19 mouse cellular contexts compared by ENCODE assay signal in the genomic region with DNA sequence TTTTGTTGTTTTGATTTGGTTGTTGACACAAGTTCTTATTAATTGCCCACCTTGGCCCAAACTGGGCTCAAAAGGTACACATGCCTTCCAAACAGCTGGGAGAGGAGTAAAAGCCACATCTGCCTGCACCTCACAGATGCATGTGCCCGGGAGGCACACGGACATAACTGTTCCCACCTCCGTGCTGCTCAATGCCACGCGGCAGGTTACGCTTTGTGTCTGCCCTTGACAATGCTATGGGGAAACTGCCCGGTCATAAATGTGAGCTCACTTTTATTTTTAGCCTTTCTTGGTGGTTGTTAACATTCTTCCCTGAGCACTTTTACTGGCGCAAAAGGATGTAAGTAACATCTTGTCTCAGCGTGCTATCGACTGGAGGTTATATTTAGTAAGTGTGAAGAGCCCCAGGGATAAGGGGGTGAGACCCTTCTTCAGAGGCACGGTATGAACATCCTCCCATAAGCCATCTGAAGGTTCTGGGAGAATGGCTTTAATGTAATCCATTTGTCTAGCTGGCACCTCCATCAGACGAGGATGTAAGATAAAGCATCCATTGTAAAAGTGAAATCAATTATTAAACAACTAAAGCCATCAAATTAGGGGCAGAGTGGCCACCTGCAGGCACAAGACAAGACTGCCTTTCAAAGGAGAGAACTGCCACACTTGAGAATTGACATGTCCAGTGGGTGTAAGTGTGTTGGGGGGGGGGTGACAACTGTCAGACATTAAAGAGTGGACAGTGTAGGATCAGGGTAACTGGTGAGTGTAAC. TPM values are rescaled to one million over a fixed set of nuclear protein-coding genes. Genes with fewer than 3 reads are reported as not detected.
DNase-seq lines count a peak whose midpoint lies in the region; ATAC-seq and TF ChIP-seq lines count a peak whose summit lies in the region.
"Had no signal": no experiment of that assay in that cellular context is flagged by ENCODE, and none has a peak within 500 bp of the region (broad histone marks: within the 10 kb centered on the region; RNA-seq: fewer than 3 reads in every experiment).

No protein-coding gene starts in this region.

- TF ChIP-seq CTCF in heart, adult 2 months (IDR thresholded peaks at IDR 0.05) = no peak
- no peak for TF ChIP-seq CTCF in heart, postnatal 0 days (IDR thresholded peaks at IDR 0.05; ENCODE audit: low read depth)

- no peaks in the 10 kb centered on the region; the same call in 1 of the 2 replicates for H3K27me3 ChIP-seq in heart, adult 2 months (ENCODE audit: control insufficient read depth, insufficient read depth, low read length)
- peaks cover 12% of the 10 kb centered on the region; the same call in 1 of the 2 replicates for H3K27me3 ChIP-seq in heart, embryonic 12.5 days (replicated peaks)
- no peaks in the 10 kb centered on the region for H3K27me3 ChIP-seq in heart, postnatal 0 days (ENCODE audit: control insufficient read depth, insufficient read depth, low read length)

- TF ChIP-seq POLR2A in heart, adult 2 months (IDR thresholded peaks at IDR 0.05; ENCODE audit: insufficient read depth, low read depth, low read length) = no peak

- DNase-seq in heart, adult 2 months = peak in 1 of 2 experiments; percentile 20
- no peak for DNase-seq in heart, postnatal 36 days
- peak; percentile 64 for DNase-seq in heart, postnatal 0 days (ENCODE audit: low spot score)
- peak; percentile 76 for DNase-seq in retina, postnatal 1 day
- DNase-seq in kidney, adult 18-20 months = no peak
- DNase-seq in frontal cortex, adult 2 months (ENCODE audit: extremely low spot score in 1 of 2, low spot score in 1 of 2) = no peak
- DNase-seq: B cell, adult 2 months; cerebellum, adult 9-10 months; gastrocnemius, adult 2 months; lung, adult 18-20 months; lung, postnatal 14 days; thymus, adult 18-20 months had no signal

- H3K4me3 ChIP-seq in heart, adult 2 months = no peak overlapping the region
- H3K4me3 ChIP-seq in heart, embryonic 12.5 days = no peak overlapping the region
- no peak overlapping the region for H3K4me3 ChIP-seq in heart, postnatal 0 days (ENCODE audit: low read depth, low read length)
- H3K4me3 ChIP-seq: embryonic facial prominence, embryonic 12.5 days; hindbrain, embryonic 12.5 days; kidney, embryonic 15.5 days; midbrain, embryonic 15.5 days; myocyte had no signal

- 42% methylated on average over 12 of the region's 12 CpGs for WGBS in heart, adult 2 months
- 38% methylated on average over 12 of the region's 12 CpGs for WGBS in heart, embryonic 12.5 days
- 29% methylated on average over 12 of the region's 12 CpGs for WGBS in heart, postnatal 0 days

- peaks cover 2% of the 10 kb centered on the region; the same call in 1 of the 2 replicates for H3K4me1 ChIP-seq in heart, adult 2 months (ENCODE audit: control insufficient read depth, insufficient read depth, low read length)
- peaks cover 40% of the 10 kb centered on the region for H3K4me1 ChIP-seq in heart, embryonic 12.5 days (replicated peaks)
- H3K4me1 ChIP-seq in heart, postnatal 0 days (ENCODE audit: control insufficient read depth, insufficient read depth) = peaks cover 15% of the 10 kb centered on the region
- H3K4me1 ChIP-seq: embryonic facial prominence, embryonic 12.5 days had no signal

- ATAC-seq in heart, embryonic 12.5 days (ENCODE audit: insufficient number of reproducible peaks, low FRiP score) = no peak
- peak; percentile 50 for ATAC-seq in heart, postnatal 0 days (ENCODE audit: insufficient read depth, low read depth)
- ATAC-seq: midbrain, embryonic 15.5 days had no signal

- H3K9ac ChIP-seq in heart, adult 2 months (ENCODE audit: low read depth, low read length) = no peak overlapping the region
- no peak overlapping the region; the same call in 1 of the 2 replicates for H3K9ac ChIP-seq in heart, embryonic 12.5 days
- H3K9ac ChIP-seq in heart, postnatal 0 days (replicated peaks; ENCODE audit: low read depth, low read length) = peak overlapping the region; percentile 34; the same call in 1 of the 2 replicates
- H3K9ac ChIP-seq: embryonic facial prominence, embryonic 12.5 days; hindbrain, embryonic 12.5 days; kidney, embryonic 15.5 days; midbrain, embryonic 15.5 days had no signal

- no peaks in the 10 kb centered on the region for H3K9me3 ChIP-seq in heart, embryonic 12.5 days (replicated peaks)
- no peaks in the 10 kb centered on the region for H3K9me3 ChIP-seq in heart, postnatal 0 days (replicated peaks; ENCODE audit: control insufficient read depth, low read length)
- H3K9me3 ChIP-seq: embryonic facial prominence, embryonic 12.5 days; hindbrain, embryonic 12.5 days; kidney, embryonic 15.5 days; midbrain, embryonic 15.5 days had no signal

- peak overlapping the region; percentile 2; the same call in 1 of the 2 replicates for H3K4me2 ChIP-seq in heart, embryonic 12.5 days
- 0 out of 2 replicates have a peak overlapping the region, but pooled peaks have one; percentile 14 for H3K4me2 ChIP-seq in heart, postnatal 0 days (ENCODE audit: low read depth, low read length)
- H3K4me2 ChIP-seq: embryonic facial prominence, embryonic 12.5 days; hindbrain, embryonic 12.5 days; kidney, embryonic 15.5 days; liver, embryonic 11.5 days; midbrain, embryonic 15.5 days had no signal

- no peaks in the 10 kb centered on the region for H3K79me2 ChIP-seq in heart, adult 2 months (replicated peaks; ENCODE audit: control insufficient read depth, insufficient read depth, low read length)

- TF ChIP-seq EP300 in heart, adult 2 months (IDR thresholded peaks at IDR 0.05; ENCODE audit: insufficient read depth, low read depth, low read length) = 0 out of 2 replicates have a peak, but pooled peaks have one; percentile 15
- TF ChIP-seq EP300 in heart, postnatal 0 days (IDR thresholded peaks at IDR 0.05; ENCODE audit: low read depth) = no peak

- no peak overlapping the region for H3K27ac ChIP-seq in heart, adult 2 months
- H3K27ac ChIP-seq in heart, embryonic 12.5 days (ENCODE audit: poor library complexity, severe bottlenecking) = peak overlapping the region; percentile 78
- peak overlapping the region; percentile 61 for H3K27ac ChIP-seq in heart, postnatal 0 days (ENCODE audit: low read depth)
- H3K27ac ChIP-seq: embryonic facial prominence, embryonic 12.5 days; gastrocnemius, adult 2 months; hindbrain, embryonic 12.5 days; kidney, embryonic 15.5 days; midbrain, embryonic 15.5 days had no signal

- H3K36me3 ChIP-seq in heart, adult 2 months (ENCODE audit: control insufficient read depth, insufficient read depth, low read length) = no peaks in the 10 kb centered on the region
- H3K36me3 ChIP-seq in heart, embryonic 12.5 days = no peaks in the 10 kb centered on the region
- H3K36me3 ChIP-seq in heart, postnatal 0 days (replicated peaks; ENCODE audit: control insufficient read depth, insufficient read depth, low read length) = no peaks in the 10 kb centered on the region
- H3K36me3 ChIP-seq: embryonic facial prominence, embryonic 12.5 days; hindbrain, embryonic 12.5 days; kidney, embryonic 15.5 days; midbrain, embryonic 15.5 days had no signal

- intact Hi-C loops in heart, adult 2 months (cut with DNase I) = no loop called here
- intact Hi-C loops in heart, postnatal 36 days (cut with DNase I) = no loop called here

RNA-seq across cellular contexts. Expression of a gene that starts 24.5 kb away (rescaled TPM):
- 1 to 10 TPM; 3.1 to 4.3 TPM for total RNA-seq in heart, adult 2 months (2021)
- polyA plus RNA-seq in heart, adult 2 months (2012; rRNA removed) = 1.8 and 2.2 TPM in 2 replicates
- 1 to 10 TPM; 4.4 to 5.0 TPM for total RNA-seq in heart, postnatal 36 days (2021)
- 10.8 and 13.0 TPM in 2 replicates for polyA plus RNA-seq in heart, embryonic 12.5 days (2016; fragmentation: Nextera tagmentation; extraction: Ambion mirVana)
- total RNA-seq in heart, postnatal 0 days (2014; rRNA removed; ENCODE audit: low replicate concordance) = 2.8 and 115 TPM in 2 replicates
- polyA plus RNA-seq in heart, postnatal 0 days (2015; fragmentation: Nextera tagmentation; extraction: Ambion mirVana) = 4.9 and 5.2 TPM in 2 replicates
- polyA plus RNA-seq in frontal cortex, adult 2 months (2012; rRNA removed) = 14.6 and 16.1 TPM in 2 replicates

Comparison
In these comparisons a context has a peak if more than half of its experiments do, and no peak if none do; other contexts are left out.
1. DNase-seq: peak in heart, postnatal 0 days (single experiment) and retina, postnatal 1 day (single experiment); none in heart, postnatal 36 days (0 of 2), kidney, adult 18-20 months (single experiment) and frontal cortex, adult 2 months (0 of 2).